Mouse (Mus musculus): ENCODE results near the gene Stx8. TPM values are rescaled to one million over a fixed set of nuclear protein-coding genes. Genes with fewer than 3 reads are reported as not detected.

The Stx8 gene
- polyA plus RNA-seq, 1 experiment = 35.8 TPM

GRCm38 (mm10) chr11:68244992-68245261 lies 278.9 kb downstream of the Stx8 start:
- Histone ChIP-seq H3K4me1 (ENCODE audit: control insufficient read depth, insufficient read depth, low read length) (no peaks in the 10 kb centered on the region), H3K4me3 (ENCODE audit: low read depth, low read length) (no peak overlapping the region), H3K27me3 (ENCODE audit: control insufficient read depth, insufficient read depth, low read length, poor library complexity, severe bottlenecking) (no peaks in the 10 kb centered on the region), H3K27ac (ENCODE audit: insufficient read depth, low read length) (no peak overlapping the region), H3K9me3 (replicated peaks; ENCODE audit: control insufficient read depth, insufficient read depth, low read length, poor library complexity, severe bottlenecking) (no peaks in the 10 kb centered on the region), H3K36me3 (ENCODE audit: control insufficient read depth, insufficient read depth, low read length, poor library complexity, severe bottlenecking) (no peaks in the 10 kb centered on the region), H3K9ac (ENCODE audit: low read depth, poor library complexity, severe bottlenecking) (no peak overlapping the region)
- TF ChIP-seq POLR2A (IDR thresholded peaks at IDR 0.05; ENCODE audit: insufficient read depth, low read length) (no peak), EP300 (IDR thresholded peaks at IDR 0.05; ENCODE audit: insufficient read depth, low read depth, low read length) (no peak), CTCF (IDR thresholded peaks at IDR 0.05; ENCODE audit: low read depth, low read length) (no peak)

GRCm38 (mm10) chr11:68247897-68248296 lies 281.9 kb downstream of the Stx8 start:
- H3K9me3 ChIP-seq (replicated peaks; ENCODE audit: control insufficient read depth, insufficient read depth, low read length, poor library complexity, severe bottlenecking) = no peaks in the 10 kb centered on the region
- H3K27ac ChIP-seq (ENCODE audit: insufficient read depth, low read length) = no peak overlapping the region
- no peaks in the 10 kb centered on the region for H3K36me3 ChIP-seq (ENCODE audit: control insufficient read depth, insufficient read depth, low read length, poor library complexity, severe bottlenecking)
- no peak for TF ChIP-seq CTCF (IDR thresholded peaks at IDR 0.05; ENCODE audit: low read depth, low read length)
- TF ChIP-seq EP300 (IDR thresholded peaks at IDR 0.05; ENCODE audit: insufficient read depth, low read depth, low read length) = no peak
- TF ChIP-seq POLR2A (IDR thresholded peaks at IDR 0.05; ENCODE audit: insufficient read depth, low read length) = no peak
- H3K4me3 ChIP-seq (ENCODE audit: low read depth, low read length) = no peak overlapping the region
- no peaks in the 10 kb centered on the region for H3K27me3 ChIP-seq (ENCODE audit: control insufficient read depth, insufficient read depth, low read length, poor library complexity, severe bottlenecking)
- H3K4me1 ChIP-seq (ENCODE audit: control insufficient read depth, insufficient read depth, low read length) = no peaks in the 10 kb centered on the region
- no peak overlapping the region for H3K9ac ChIP-seq (ENCODE audit: low read depth, poor library complexity, severe bottlenecking)

GRCm38 (mm10) chr11:68250106-68250505 lies 284.1 kb downstream of the Stx8 start:
- Histone ChIP-seq H3K4me1 (ENCODE audit: control insufficient read depth, insufficient read depth, low read length) (no peaks in the 10 kb centered on the region), H3K27me3 (ENCODE audit: control insufficient read depth, insufficient read depth, low read length, poor library complexity, severe bottlenecking) (no peaks in the 10 kb centered on the region), H3K4me3 (ENCODE audit: low read depth, low read length) (no peak overlapping the region), H3K9ac (ENCODE audit: low read depth, poor library complexity, severe bottlenecking) (no peak overlapping the region), H3K36me3 (ENCODE audit: control insufficient read depth, insufficient read depth, low read length, poor library complexity, severe bottlenecking) (no peaks in the 10 kb centered on the region), H3K9me3 (replicated peaks; ENCODE audit: control insufficient read depth, insufficient read depth, low read length, poor library complexity, severe bottlenecking) (no peaks in the 10 kb centered on the region), H3K27ac (ENCODE audit: insufficient read depth, low read length) (no peak overlapping the region)
- TF ChIP-seq CTCF (IDR thresholded peaks at IDR 0.05; ENCODE audit: low read depth, low read length) (no peak), POLR2A (IDR thresholded peaks at IDR 0.05; ENCODE audit: insufficient read depth, low read length) (no peak), EP300 (IDR thresholded peaks at IDR 0.05; ENCODE audit: insufficient read depth, low read depth, low read length) (no peak)

GRCm38 (mm10) chr11:68253531-68253930 lies 287.5 kb downstream of the Stx8 start:
- Histone ChIP-seq H3K36me3 (ENCODE audit: control insufficient read depth, insufficient read depth, low read length, poor library complexity, severe bottlenecking) (no peaks in the 10 kb centered on the region), H3K27ac (ENCODE audit: insufficient read depth, low read length) (no peak overlapping the region), H3K27me3 (ENCODE audit: control insufficient read depth, insufficient read depth, low read length, poor library complexity, severe bottlenecking) (no peaks in the 10 kb centered on the region), H3K4me1 (ENCODE audit: control insufficient read depth, insufficient read depth, low read length) (no peaks in the 10 kb centered on the region), H3K9ac (ENCODE audit: low read depth, poor library complexity, severe bottlenecking) (no peak overlapping the region), H3K4me3 (ENCODE audit: low read depth, low read length) (no peak overlapping the region), H3K9me3 (replicated peaks; ENCODE audit: control insufficient read depth, insufficient read depth, low read length, poor library complexity, severe bottlenecking) (no peaks in the 10 kb centered on the region)
- TF ChIP-seq EP300 (IDR thresholded peaks at IDR 0.05; ENCODE audit: insufficient read depth, low read depth, low read length) = no peak
- TF ChIP-seq POLR2A (IDR thresholded peaks at IDR 0.05; ENCODE audit: insufficient read depth, low read length) = no peak

Other genes starting within 250 kb of the Stx8 start
- not detected in 2 replicates for gene Glp2r, start 195.0 kb upstream of the Stx8 start, polyA plus RNA-seq (2011; ENCODE audit: insufficient read depth, insufficient read length, low read depth, missing spikeins)
- gene Gsg1l2, start 191.6 kb upstream of the Stx8 start, polyA plus RNA-seq (2011; ENCODE audit: insufficient read depth, insufficient read length, low read depth, missing spikeins) = not detected in 2 replicates
- not detected in 2 replicates for gene Dhrs7c, start 168.0 kb upstream of the Stx8 start, polyA plus RNA-seq (2011; ENCODE audit: insufficient read depth, insufficient read length, low read depth, missing spikeins)
- 6.7 and 10.8 TPM in 2 replicates for gene Usp43, start 44.0 kb upstream of the Stx8 start, polyA plus RNA-seq (2011; ENCODE audit: insufficient read depth, insufficient read length, low read depth, missing spikeins)
- 0.66 TPM in 1 of 2 replicates, not detected in the other for gene Cfap52, start 542 bp upstream of the Stx8 start, polyA plus RNA-seq (2011; ENCODE audit: insufficient read depth, insufficient read length, low read depth, missing spikeins)

Measured in ES-Bruce4 (cell line).